Mouse (Mus musculus) spleen, postnatal 4 days (tissue): ENCODE measurements at regions not wholly inside any gene's neighbourhood (a gene's known extent, or its start where the extent isn't known, plus 50 kb on each side); places are given as distances from the start of the nearest gene placed in this dataset.

Experiments used
- DNase-seq, 2 experiments: peaks; one replicate each; pipeline ENCODE4 v3.0.0; 2022; ENCODE audit warnings: low spot score in 2 of 2

GRCm38 (mm10) chr9:116511450-116511849 is 336.3 kb upstream of the Tgfbr2 start:
- DNase-seq = no peak

GRCm38 (mm10) chr9:116507756-116508155 is 332.6 kb upstream of the Tgfbr2 start:
- no peak for DNase-seq

DNA sequence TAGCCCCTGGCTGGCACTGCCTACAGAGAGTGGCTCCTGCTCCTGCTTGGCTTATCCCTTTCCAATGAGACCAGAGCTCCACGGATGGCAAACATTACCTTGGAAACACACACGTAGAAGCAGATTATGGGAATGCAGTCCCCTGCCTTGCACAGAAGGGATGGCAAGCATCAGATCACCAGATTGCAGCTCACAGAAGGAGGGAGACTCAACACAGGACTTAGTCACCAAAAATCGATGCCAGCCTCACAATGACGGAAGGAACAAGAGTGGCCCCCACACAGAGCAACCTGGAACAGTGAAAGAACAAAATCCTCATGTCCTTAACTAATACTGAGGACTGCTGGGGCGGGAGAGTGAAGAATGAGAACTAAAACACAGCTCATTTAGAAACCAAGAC is 327.7 kb upstream of the Tgfbr2 start:
- DNase-seq = no peak

DNA sequence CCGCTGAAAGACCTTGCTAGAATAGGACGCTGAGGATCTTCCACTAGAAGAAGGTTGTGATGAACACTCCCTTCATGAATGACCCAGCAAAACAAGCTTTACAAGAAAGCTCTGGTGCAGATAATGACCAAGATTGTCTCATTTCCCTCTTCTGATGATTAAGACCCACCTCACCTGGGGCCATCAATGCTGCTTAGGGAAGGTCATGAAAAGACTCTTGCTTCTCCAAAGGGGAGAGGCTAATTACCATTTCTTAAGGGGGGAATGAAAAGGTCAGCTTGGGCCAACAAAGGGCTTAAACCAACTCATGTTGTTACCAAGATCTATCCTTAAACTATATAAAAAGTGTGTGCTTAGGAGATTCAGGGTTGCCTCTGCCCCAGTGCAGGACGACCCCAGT is 325.8 kb upstream of the Tgfbr2 start:
- no peak for DNase-seq

DNA sequence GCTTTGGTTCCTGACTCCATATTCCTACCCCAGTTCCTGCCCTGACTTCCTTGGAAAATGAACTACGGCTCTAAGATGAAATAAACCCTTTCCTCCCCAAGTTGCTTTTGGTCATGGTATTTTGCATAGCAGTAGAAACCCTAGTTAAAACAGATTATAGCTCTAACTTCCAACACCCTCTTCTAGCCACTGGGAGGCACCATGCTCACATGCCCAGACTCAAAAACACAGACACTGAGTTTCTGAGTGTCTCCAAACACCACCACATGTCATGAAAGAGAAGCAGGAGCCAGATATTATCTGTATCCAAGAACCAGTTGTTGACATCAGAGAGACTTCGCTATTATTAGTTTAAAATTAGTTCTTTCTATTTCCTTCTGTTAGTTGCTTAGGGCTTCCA is 316.1 kb upstream of the Tgfbr2 start:
- no peak for DNase-seq

- DNase-seq = no peak
These were observed 314.6 kb upstream of the Tgfbr2 start for GRCm38 (mm10) chr9:116489787-116490186.

DNA sequence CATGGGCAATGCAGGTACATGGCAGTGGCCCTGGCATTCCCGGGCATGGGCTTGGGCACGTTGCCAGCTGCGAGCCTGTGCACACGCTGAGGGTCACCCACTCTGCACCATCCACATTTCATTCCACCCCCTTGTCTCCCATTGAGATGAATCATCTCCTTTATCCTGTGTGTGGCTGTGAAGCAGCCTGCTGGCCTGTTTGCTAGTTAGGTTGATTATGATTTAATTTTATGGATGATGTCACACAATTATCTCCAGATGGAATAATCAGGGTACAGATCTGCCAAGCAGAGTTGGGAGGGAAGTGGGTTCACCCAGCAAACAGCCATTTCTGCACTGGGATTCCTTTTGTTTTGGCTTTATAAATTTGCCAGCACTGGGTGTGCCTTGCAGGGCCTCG is 314.1 kb upstream of the Tgfbr2 start:
- DNase-seq = no peak

DNA sequence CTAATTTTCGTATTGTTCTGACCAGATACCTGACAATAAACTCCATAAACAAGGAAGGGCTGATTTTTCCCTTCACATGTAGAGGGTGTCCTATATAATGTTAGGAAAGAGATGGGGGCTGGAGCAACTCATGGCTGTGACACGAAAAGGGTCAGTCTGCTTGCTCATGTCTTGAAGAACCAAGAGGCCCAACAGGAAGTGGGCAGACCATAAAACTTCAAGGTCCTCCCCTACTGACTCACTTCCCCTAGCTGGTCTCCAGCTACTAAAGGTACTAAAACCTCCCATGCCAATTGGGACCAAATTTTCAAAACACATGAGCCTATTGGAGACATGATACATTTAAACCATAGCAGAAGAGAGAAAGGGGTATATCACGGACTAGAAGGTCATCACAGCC is 302.1 kb upstream of the Tgfbr2 start:
- no peak for DNase-seq

DNA sequence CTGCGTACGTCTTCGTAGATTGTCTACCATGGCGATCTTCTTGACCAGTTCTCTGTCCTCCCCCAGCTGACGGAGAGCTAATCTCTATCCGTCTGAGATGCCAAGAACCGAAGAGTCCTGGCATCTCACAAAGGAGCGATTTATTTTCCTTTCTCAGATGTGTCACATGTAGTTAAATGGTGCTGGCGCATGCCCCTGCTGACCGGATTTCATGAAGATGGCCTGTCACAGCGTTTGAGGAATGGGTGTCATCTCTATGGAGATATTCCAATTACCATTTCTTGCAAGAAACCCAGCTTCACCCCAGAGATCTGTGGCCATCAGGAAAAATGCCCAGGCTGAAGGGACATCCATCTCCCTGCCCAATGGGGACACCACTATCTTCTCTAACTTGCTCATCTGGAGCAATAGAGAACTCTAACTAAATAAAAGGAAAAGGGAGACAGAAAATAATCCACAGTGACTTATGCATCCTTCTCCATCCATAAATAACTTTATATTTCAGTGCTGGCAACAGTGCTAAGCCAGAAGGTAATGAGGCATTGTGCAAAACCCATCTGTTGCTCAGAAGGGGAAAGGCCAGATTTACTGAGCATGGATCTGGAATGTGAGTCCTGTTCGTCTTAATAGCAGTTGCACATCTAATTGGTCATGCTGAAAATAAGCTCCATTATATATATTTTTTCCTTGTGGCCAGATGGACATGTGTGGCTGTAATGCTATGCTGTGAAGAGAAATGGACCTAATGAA is 300.2 kb upstream of the Tgfbr2 start:
- no peak for DNase-seq

- no peak for DNase-seq
These were observed 297.7 kb upstream of the Tgfbr2 start for GRCm38 (mm10) chr9:116472855-116473254.

DNA sequence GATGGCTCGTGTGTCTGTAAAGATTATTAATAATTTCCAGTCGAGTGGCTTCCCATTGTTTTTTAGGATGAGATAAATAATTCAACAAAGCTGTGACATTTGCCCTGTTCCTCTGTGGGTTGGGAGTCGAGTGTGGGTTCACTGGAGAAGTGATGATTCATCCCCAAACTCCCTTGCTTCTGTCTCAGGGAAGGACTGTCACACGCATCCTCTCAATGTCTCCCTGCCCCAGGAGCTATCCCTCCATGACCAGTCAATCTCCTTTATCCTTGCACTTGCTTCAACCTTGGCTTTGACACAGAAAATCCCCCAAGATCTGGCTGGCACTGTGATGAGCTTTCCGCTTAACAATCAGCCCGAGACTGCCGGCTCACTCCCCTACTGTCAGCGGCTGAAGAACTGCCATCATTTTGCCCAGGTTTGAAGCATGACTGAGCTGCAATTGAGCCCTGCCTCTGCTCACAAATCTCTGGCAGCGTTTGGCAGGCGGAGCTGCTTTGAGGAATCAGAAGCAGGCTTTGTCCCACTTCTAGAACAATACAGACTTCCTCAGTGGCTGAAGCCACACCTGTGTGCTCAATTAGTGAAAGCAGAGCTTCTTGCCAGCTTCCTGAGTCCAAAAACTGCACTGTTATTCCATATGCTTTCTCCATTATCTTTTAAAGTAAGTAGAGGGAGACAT is 293.6 kb upstream of the Tgfbr2 start:
- no peak for DNase-seq

DNA sequence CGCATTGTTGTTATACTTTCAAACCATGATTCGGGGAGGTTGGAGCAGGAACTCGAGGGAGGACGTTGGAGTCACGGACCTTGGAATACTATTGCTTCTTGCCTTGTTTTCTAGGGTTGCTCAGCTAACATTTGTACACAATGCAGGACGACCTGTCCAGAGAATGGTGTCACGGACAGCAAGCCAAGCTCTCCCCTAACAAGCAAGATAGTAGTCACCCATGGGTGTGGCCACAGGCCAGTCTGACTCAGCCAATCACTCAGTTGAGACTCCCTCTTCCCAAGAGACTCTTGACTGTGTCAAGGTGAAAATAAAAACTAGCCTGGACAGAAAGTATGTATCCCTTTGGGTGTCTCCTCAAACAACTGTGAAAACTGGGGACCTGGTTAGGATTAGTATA is 291.2 kb upstream of the Tgfbr2 start:
- no peak for DNase-seq

GRCm38 (mm10) chr9:116464626-116465025 is 289.5 kb upstream of the Tgfbr2 start:
- no peak for DNase-seq

- DNase-seq = no peak
These were observed 287.1 kb upstream of the Tgfbr2 start for GRCm38 (mm10) chr9:116462232-116462631.

GRCm38 (mm10) chr9:116460022-116460421 is 284.9 kb upstream of the Tgfbr2 start:
- no peak for DNase-seq

- no peak for DNase-seq
These were observed 276.9 kb upstream of the Tgfbr2 start for GRCm38 (mm10) chr9:116452050-116452449.

DNA sequence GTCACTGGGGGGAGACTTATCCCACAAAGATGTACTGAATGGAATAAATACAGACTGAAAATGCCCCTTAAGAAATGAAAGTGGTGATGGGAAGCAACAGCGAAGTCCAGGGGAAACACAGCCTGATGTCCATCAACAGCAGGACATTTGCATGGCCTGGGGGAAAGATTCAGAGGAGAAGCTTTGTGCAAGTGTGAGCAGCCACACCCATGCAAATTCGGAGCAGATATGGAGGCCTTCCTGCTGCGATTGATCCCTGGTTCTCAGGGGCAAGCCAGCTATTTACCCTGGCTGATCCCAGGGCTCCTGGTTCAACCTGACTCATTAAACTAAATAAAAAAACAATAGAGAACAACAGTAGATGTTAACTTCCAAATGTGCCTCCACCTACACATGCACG is 275.7 kb upstream of the Tgfbr2 start:
- DNase-seq = no peak

GRCm38 (mm10) chr9:116447734-116448133 is 272.6 kb upstream of the Tgfbr2 start:
- no peak for DNase-seq

GRCm38 (mm10) chr9:116438580-116438979 is 263.4 kb upstream of the Tgfbr2 start:
- DNase-seq = no peak

GRCm38 (mm10) chr9:116434414-116434813 is 259.3 kb upstream of the Tgfbr2 start:
- DNase-seq = no peak

- no peak for DNase-seq
These were observed 253.9 kb upstream of the Tgfbr2 start for GRCm38 (mm10) chr9:116429061-116429460.

DNA sequence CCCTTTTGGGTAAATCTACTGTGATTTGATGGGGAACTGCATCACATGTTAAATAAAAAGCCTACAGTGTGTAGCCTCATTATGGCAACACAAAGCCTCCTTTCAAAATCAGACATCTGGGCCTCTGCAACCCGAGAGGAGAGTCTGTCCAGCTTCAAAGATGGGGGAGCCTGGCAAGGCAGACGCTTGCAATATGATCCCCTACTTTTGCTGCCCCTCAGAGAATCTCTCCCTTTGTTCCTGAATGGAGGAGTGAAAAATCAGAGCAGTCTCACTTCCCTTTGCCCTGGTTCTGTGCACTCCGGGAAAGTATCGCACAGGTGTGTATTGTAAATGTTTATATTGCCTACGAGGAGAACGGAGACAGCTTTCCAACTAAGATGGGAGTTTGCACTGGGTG is 253.3 kb upstream of the Tgfbr2 start:
- no peak for DNase-seq

GRCm38 (mm10) chr9:116427278-116427677 is 252.1 kb upstream of the Tgfbr2 start:
- DNase-seq = no peak
